Mouse (Mus musculus): ENCODE results near the gene Kif26a. TPM values are rescaled to one million over a fixed set of nuclear protein-coding genes. Genes with fewer than 3 reads are reported as not detected.

Kif26a gene
- polyA plus RNA-seq, 1 experiment: not detected

GRCm38 (mm10) chr12:112200045-112200444 is 54.0 kb downstream of the Kif26a start:
- no peak for TF ChIP-seq POLR2A (IDR thresholded peaks at IDR 0.05; ENCODE audit: borderline replicate concordance, control insufficient read depth, low read depth, low read length)
- no peak for TF ChIP-seq CTCF (IDR thresholded peaks at IDR 0.05; ENCODE audit: control insufficient read depth, insufficient read depth, low read length)
- WGBS: 69% methylated on average over 2 of the region's 2 CpGs
- Histone ChIP-seq H3K27ac (ENCODE audit: control insufficient read depth, insufficient read depth, low read depth, low read length, poor library complexity) (no peak overlapping the region), H3K4me3 (replicated peaks; ENCODE audit: control insufficient read depth, low read depth, low read length) (no peak overlapping the region), H3K4me1 (ENCODE audit: control insufficient read depth, insufficient read depth, low read length) (no peaks in the 10 kb centered on the region)

DNA sequence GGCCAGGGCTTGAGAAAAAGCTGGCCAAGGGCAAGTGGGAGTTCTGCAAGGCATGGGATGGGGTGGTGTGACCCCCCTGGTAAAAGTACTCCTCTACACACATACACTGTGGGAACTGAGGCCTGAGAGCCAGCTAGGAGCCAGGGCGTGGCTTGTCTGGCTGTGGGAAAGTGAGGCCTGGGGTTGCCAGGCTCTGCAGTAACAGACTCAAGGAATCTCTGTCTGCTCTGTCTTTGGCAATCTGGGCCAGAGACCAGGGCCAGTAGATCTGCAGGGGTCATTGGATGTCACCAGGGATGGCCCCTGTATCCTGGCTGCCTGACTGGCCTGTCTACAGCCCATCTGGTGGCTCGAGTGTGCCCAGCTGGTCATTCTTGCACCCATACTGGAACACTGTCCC is 61.2 kb downstream of the Kif26a start:
- H3K4me3 ChIP-seq (replicated peaks; ENCODE audit: control insufficient read depth, low read depth, low read length): no peak overlapping the region
- no peak overlapping the region for H3K27ac ChIP-seq (ENCODE audit: control insufficient read depth, insufficient read depth, low read depth, low read length, poor library complexity)
- no peaks in the 10 kb centered on the region for H3K4me1 ChIP-seq (ENCODE audit: control insufficient read depth, insufficient read depth, low read length)
- 70% methylated on average over 2 of the region's 2 CpGs for WGBS
- TF ChIP-seq CTCF (IDR thresholded peaks at IDR 0.05; ENCODE audit: control insufficient read depth, insufficient read depth, low read length) (no peak), POLR2A (IDR thresholded peaks at IDR 0.05; ENCODE audit: borderline replicate concordance, control insufficient read depth, low read depth, low read length) (no peak)

DNA sequence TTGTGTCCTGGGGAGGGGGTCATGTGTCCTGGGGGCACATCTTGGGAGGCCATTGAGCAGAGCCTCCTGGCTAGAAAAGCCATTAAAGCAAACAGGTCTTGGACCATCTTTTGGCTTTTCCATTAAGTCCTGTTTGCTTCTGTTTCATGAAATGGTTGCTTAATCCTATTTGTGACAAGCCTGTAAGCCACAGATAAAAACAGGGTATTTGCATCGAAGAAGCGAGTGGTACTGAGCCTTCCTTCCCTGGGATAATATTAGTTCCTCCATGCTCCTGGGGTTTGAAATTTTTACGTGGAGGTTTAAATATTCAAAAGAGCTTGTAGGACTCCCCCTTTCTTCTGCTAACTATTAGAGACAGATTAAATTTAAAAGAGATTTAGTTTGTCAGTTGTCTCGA is 61.7 kb downstream of the Kif26a start:
- no peak for TF ChIP-seq POLR2A (IDR thresholded peaks at IDR 0.05; ENCODE audit: borderline replicate concordance, control insufficient read depth, low read depth, low read length)
- 60% methylated on average over 4 of the region's 4 CpGs for WGBS

DNA sequence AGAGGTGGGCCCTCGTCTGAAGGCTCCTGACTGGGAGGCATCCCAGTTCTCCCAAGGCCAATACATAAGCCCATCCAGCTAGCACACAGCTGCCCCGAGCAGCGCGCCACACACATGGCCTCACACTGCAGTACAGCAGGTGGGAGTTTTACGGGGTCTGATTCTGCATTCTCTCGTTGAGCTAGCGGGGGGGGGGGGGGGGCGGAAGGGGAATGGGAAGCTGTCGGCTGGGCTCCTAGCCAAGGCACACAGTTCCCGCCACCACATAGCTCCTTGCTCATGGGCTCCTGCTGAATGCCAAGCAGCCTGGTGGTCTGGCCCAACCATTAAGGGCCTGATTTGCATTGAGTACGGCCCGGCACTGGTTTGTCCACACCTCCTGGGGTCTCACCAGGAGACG is 64.6 kb downstream of the Kif26a start:
- Histone ChIP-seq H3K4me3 (replicated peaks; ENCODE audit: control insufficient read depth, low read depth, low read length) (no peak overlapping the region), H3K4me1 (ENCODE audit: control insufficient read depth, insufficient read depth, low read length) (no peaks in the 10 kb centered on the region), H3K27ac (ENCODE audit: control insufficient read depth, insufficient read depth, low read depth, low read length, poor library complexity) (no peak overlapping the region)
- 68% methylated on average over 11 of the region's 13 CpGs for WGBS
- TF ChIP-seq POLR2A (IDR thresholded peaks at IDR 0.05; ENCODE audit: borderline replicate concordance, control insufficient read depth, low read depth, low read length) (no peak), CTCF (IDR thresholded peaks at IDR 0.05; ENCODE audit: control insufficient read depth, insufficient read depth, low read length) (no peak)

More for the DNA sequence above, 61.7 kb downstream of the Kif26a start:
- Histone ChIP-seq H3K4me3 (replicated peaks; ENCODE audit: control insufficient read depth, low read depth, low read length) (no peak overlapping the region), H3K4me1 (ENCODE audit: control insufficient read depth, insufficient read depth, low read length) (no peaks in the 10 kb centered on the region), H3K27ac (ENCODE audit: control insufficient read depth, insufficient read depth, low read depth, low read length, poor library complexity) (no peak overlapping the region)

DNA sequence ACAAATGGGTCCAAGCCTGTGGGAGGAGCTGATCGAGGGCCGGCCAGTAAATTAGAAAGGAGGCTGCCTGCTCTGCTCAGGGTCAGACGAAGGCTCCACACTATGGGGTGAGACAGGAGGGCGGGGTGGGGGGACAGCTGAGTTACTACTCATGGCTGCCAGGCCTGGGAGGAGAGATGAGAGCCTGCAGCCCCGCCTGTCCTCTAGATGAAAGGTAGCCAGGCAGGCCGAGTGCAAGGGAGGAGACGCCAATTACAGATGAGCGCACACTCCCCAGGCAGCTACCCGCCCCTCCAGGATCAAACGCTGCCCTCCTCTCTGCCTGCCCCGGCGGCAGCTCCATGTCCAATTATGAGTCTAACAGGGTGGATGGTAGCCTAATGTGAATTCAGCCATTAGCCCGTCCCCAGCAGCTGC is 68.4 kb downstream of the Kif26a start:
- no peak overlapping the region for H3K4me3 ChIP-seq (replicated peaks; ENCODE audit: control insufficient read depth, low read depth, low read length)
- WGBS: 63% methylated on average over 13 of the region's 13 CpGs
- no peak overlapping the region for H3K27ac ChIP-seq (ENCODE audit: control insufficient read depth, insufficient read depth, low read depth, low read length, poor library complexity)
- no peak for TF ChIP-seq POLR2A (IDR thresholded peaks at IDR 0.05; ENCODE audit: borderline replicate concordance, control insufficient read depth, low read depth, low read length)
- no peak for TF ChIP-seq CTCF (IDR thresholded peaks at IDR 0.05; ENCODE audit: control insufficient read depth, insufficient read depth, low read length)
- no peaks in the 10 kb centered on the region for H3K4me1 ChIP-seq (ENCODE audit: control insufficient read depth, insufficient read depth, low read length)

- 76% methylated on average over 7 of the region's 7 CpGs for whole genome bisulfite sequencing
Observed at GRCm38 (mm10) chr12:112215545-112215944, 69.5 kb downstream of the Kif26a start.

GRCm38 (mm10) chr12:112217021-112217420 is 71.0 kb downstream of the Kif26a start:
- Histone ChIP-seq H3K4me3 (replicated peaks; ENCODE audit: control insufficient read depth, low read depth, low read length) (no peak overlapping the region), H3K27ac (ENCODE audit: control insufficient read depth, insufficient read depth, low read depth, low read length, poor library complexity) (no peak overlapping the region), H3K4me1 (ENCODE audit: control insufficient read depth, insufficient read depth, low read length) (no peaks in the 10 kb centered on the region)
- 71% methylated on average over 7 of the region's 7 CpGs for WGBS
- TF ChIP-seq POLR2A (IDR thresholded peaks at IDR 0.05; ENCODE audit: borderline replicate concordance, control insufficient read depth, low read depth, low read length) (no peak), CTCF (IDR thresholded peaks at IDR 0.05; ENCODE audit: control insufficient read depth, insufficient read depth, low read length) (no peak)

More at GRCm38 (mm10) chr12:112215545-112215944, 69.5 kb downstream of the Kif26a start:
- Histone ChIP-seq H3K4me3 (replicated peaks; ENCODE audit: control insufficient read depth, low read depth, low read length) (no peak overlapping the region), H3K4me1 (ENCODE audit: control insufficient read depth, insufficient read depth, low read length) (no peaks in the 10 kb centered on the region), H3K27ac (ENCODE audit: control insufficient read depth, insufficient read depth, low read depth, low read length, poor library complexity) (no peak overlapping the region)
- no peak for TF ChIP-seq POLR2A (IDR thresholded peaks at IDR 0.05; ENCODE audit: borderline replicate concordance, control insufficient read depth, low read depth, low read length)
- TF ChIP-seq CTCF (IDR thresholded peaks at IDR 0.05; ENCODE audit: control insufficient read depth, insufficient read depth, low read length): no peak

DNA sequence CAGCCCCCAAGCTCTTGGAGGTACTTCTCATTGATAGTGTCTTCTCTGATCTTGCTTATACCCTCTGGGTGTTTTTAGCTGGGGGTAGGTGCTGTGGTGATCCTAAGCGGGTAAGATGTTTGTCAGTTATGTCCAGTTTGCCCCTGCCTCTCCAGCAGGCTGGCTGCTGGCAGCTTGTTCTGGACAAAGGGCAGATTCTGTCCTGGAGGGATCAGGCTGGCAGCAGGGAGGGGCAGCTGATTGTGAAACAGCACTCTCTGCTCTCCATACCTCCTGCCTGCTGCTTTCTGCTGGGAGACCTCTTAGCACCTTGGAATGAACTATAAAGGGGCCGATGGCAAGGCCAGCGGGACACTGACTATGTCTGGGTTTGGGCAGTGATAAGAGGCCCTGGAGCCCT is 71.7 kb downstream of the Kif26a start:
- Histone ChIP-seq H3K4me1 (ENCODE audit: control insufficient read depth, insufficient read depth, low read length) (no peaks in the 10 kb centered on the region), H3K4me3 (replicated peaks; ENCODE audit: control insufficient read depth, low read depth, low read length) (no peak overlapping the region), H3K27ac (ENCODE audit: control insufficient read depth, insufficient read depth, low read depth, low read length, poor library complexity) (no peak overlapping the region)
- WGBS: 54% methylated on average over 3 of the region's 3 CpGs
- TF ChIP-seq POLR2A (IDR thresholded peaks at IDR 0.05; ENCODE audit: borderline replicate concordance, control insufficient read depth, low read depth, low read length): no peak

DNA sequence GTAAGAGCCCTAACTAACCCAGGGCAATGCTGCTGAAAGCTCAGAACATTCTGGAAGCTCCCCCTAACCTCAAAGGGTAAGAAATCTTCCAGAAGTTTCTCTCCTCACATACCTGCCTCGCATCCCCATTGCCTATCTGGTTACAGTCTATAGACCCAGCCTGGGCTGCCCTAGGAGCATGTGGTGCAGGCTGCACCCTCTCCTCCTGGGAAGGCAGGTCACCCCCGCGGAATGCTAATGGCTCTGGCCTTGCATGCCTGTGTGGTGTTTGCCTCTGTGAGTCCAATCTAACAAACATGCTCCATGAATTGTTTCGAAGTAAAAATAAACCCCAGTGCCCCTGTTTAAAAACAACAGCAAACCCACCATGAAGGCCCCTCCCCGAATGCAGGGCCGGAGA is 75.3 kb downstream of the Kif26a start:
- 63% methylated on average over 6 of the region's 6 CpGs for WGBS
- H3K27ac ChIP-seq (ENCODE audit: control insufficient read depth, insufficient read depth, low read depth, low read length, poor library complexity): no peak overlapping the region
- H3K4me3 ChIP-seq (replicated peaks; ENCODE audit: control insufficient read depth, low read depth, low read length): no peak overlapping the region
- TF ChIP-seq CTCF (IDR thresholded peaks at IDR 0.05; ENCODE audit: control insufficient read depth, insufficient read depth, low read length) (no peak), POLR2A (IDR thresholded peaks at IDR 0.05; ENCODE audit: borderline replicate concordance, control insufficient read depth, low read depth, low read length) (no peak)
- no peaks in the 10 kb centered on the region for H3K4me1 ChIP-seq (ENCODE audit: control insufficient read depth, insufficient read depth, low read length)

Measured in bone marrow, adult 2 months (tissue).